In the genomic region with DNA sequence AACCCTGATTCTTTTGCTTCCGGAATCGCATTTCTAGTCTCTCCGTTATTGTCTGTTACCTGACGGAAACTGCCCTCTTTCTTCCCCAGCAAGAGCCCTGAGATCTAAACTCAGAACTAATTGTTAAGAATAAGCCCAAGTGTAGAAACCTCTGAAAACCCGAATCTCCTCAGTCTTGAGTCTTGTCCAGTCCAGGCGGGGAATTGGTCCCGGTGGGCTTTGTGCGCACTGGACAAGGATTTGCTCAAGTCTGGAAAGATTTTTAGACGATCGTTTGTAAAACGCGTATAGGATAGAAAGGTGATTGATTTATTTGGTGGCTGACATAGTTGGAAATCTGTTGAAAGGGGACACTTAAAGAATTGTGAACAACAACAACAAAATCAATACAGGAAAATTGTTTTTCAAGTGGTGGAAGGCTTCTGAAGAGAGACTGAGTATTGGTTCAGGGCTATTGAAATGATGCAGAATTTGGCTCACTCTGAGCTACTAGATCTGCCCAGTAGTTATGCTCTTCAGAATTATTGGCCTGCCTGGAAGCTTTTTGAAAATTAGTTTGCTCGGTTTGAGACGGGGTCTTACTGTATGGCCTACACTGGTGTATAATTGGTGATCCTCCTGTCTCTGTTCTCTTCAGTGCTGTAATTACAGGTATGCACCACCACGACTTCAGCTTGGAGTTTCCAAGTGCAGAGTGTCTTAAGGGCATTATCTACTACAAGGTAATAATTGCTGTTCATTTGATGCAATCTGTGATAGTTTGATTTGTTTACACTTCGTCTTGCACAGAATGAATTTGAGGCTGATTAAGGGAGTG, we compare ENCODE assay signal across 8 mouse cellular contexts. TPM values are rescaled to one million over a fixed set of nuclear protein-coding genes. Genes with fewer than 3 reads are reported as not detected.
DNase-seq lines count a peak whose midpoint lies in the region; ATAC-seq and TF ChIP-seq lines count a peak whose summit lies in the region.

No protein-coding gene starts in this region.

- peak overlapping the region; percentile 70 for H3K4me3 ChIP-seq in kidney, postnatal 0 days (replicated peaks; ENCODE audit: low read depth, low read length)
- peak overlapping the region; percentile 71 for H3K4me3 ChIP-seq in forebrain, postnatal 0 days (ENCODE audit: low read depth, low read length)
- H3K4me3 ChIP-seq in liver, postnatal 0 days (ENCODE audit: low read depth, low read length): peak overlapping the region; percentile 72

- ATAC-seq in kidney, postnatal 0 days (replicated peaks; ENCODE audit: low FRiP score, low read depth): no peak
- ATAC-seq in forebrain, postnatal 0 days: peak; percentile 28; the same call in 1 of the 2 replicates
- no peak; the same call in 1 of the 2 replicates for ATAC-seq in liver, postnatal 0 days

- H3K9me3 ChIP-seq in kidney, postnatal 0 days (replicated peaks; ENCODE audit: low read length): no peaks in the 10 kb centered on the region
- no peaks in the 10 kb centered on the region for H3K9me3 ChIP-seq in forebrain, postnatal 0 days (ENCODE audit: low read length)
- H3K9me3 ChIP-seq in liver, postnatal 0 days (ENCODE audit: low read length): no peaks in the 10 kb centered on the region

- peak; percentile 46 for DNase-seq in kidney, postnatal 0 days (ENCODE audit: low spot score)
- DNase-seq in kidney, postnatal 25 days: no peak
- DNase-seq in R1 (ENCODE audit: low read depth, low spot score): peak; percentile 56
- DNase-seq in forebrain, postnatal 0 days: peak; percentile 22
- DNase-seq in liver, postnatal 0 days: no peak
- no peak for DNase-seq in right cerebral cortex, postnatal 14 days
- DNase-seq in spleen, postnatal 14 days (ENCODE audit: low spot score in 2 of 2): no peak
- DNase-seq in urinary bladder, postnatal 25 days (ENCODE audit: low spot score): no peak

- peak overlapping the region; percentile 75 for H3K4me2 ChIP-seq in kidney, postnatal 0 days (ENCODE audit: low read length)
- peak overlapping the region; percentile 57 for H3K4me2 ChIP-seq in forebrain, postnatal 0 days (ENCODE audit: low read depth)
- peak overlapping the region; percentile 67 for H3K4me2 ChIP-seq in liver, postnatal 0 days (ENCODE audit: low read depth, low read length)

- H3K36me3 ChIP-seq in kidney, postnatal 0 days (ENCODE audit: insufficient read depth, low read length): 0 out of 2 replicates have a peak, but pooled peaks cover 3% of the 10 kb centered on the region
- peaks cover 7% of the 10 kb centered on the region; the same call in 1 of the 2 replicates for H3K36me3 ChIP-seq in forebrain, postnatal 0 days (ENCODE audit: insufficient read depth)
- H3K36me3 ChIP-seq in liver, postnatal 0 days (replicated peaks; ENCODE audit: insufficient read depth, low read length): peaks cover 5% of the 10 kb centered on the region; the same call in 1 of the 2 replicates

- no peak for TF ChIP-seq CTCF in kidney, postnatal 0 days (IDR thresholded peaks at IDR 0.05; ENCODE audit: low read depth)
- TF ChIP-seq CTCF in forebrain, postnatal 0 days (IDR thresholded peaks at IDR 0.05; ENCODE audit: low read depth): no peak
- no peak for TF ChIP-seq CTCF in liver, postnatal 0 days (IDR thresholded peaks at IDR 0.05; ENCODE audit: low read depth)

- no peak for TF ChIP-seq EP300 in liver, postnatal 0 days (IDR thresholded peaks at IDR 0.05; ENCODE audit: low read depth)

- WGBS in kidney, postnatal 0 days: 3% methylated on average over 16 of the region's 16 CpGs
- WGBS in forebrain, postnatal 0 days: 6% methylated on average over 16 of the region's 16 CpGs
- 6% methylated on average over 16 of the region's 16 CpGs for WGBS in liver, postnatal 0 days (ENCODE audit: insufficient replicate concordance)

- no peaks in the 10 kb centered on the region for H3K27me3 ChIP-seq in kidney, postnatal 0 days (ENCODE audit: insufficient read depth, low read length)
- H3K27me3 ChIP-seq in forebrain, postnatal 0 days (ENCODE audit: insufficient read depth, low read length): no peaks in the 10 kb centered on the region
- no peaks in the 10 kb centered on the region for H3K27me3 ChIP-seq in liver, postnatal 0 days (ENCODE audit: insufficient read depth, low read length)

- peak overlapping the region; percentile 64 for H3K9ac ChIP-seq in kidney, postnatal 0 days (ENCODE audit: low read depth, low read length)
- H3K9ac ChIP-seq in forebrain, postnatal 0 days: peak overlapping the region; percentile 72
- peak overlapping the region; percentile 79 for H3K9ac ChIP-seq in liver, postnatal 0 days (replicated peaks)

- peak overlapping the region; percentile 90 for H3K27ac ChIP-seq in kidney, postnatal 0 days
- H3K27ac ChIP-seq in forebrain, postnatal 0 days (ENCODE audit: low read depth, low read length): peak overlapping the region; percentile 93
- peak overlapping the region; percentile 92 for H3K27ac ChIP-seq in liver, postnatal 0 days (ENCODE audit: low read depth)

- H3K4me1 ChIP-seq in kidney, postnatal 0 days (replicated peaks; ENCODE audit: insufficient read depth, low read length): no peaks in the 10 kb centered on the region
- H3K4me1 ChIP-seq in forebrain, postnatal 0 days (ENCODE audit: insufficient read depth): peaks cover 11% of the 10 kb centered on the region
- H3K4me1 ChIP-seq in liver, postnatal 0 days (ENCODE audit: insufficient read depth): peaks cover 18% of the 10 kb centered on the region

RNA-seq across cellular contexts. Expression of a gene that starts 0.7 kb away (rescaled TPM):
- 45.3 and 49.6 TPM in 2 replicates for polyA plus RNA-seq in kidney, postnatal 0 days (2015; fragmentation: Nextera tagmentation; extraction: Ambion mirVana)
- total RNA-seq in forebrain, postnatal 0 days (2014; rRNA removed): 27.9 and 32.9 TPM in 2 replicates
- polyA plus RNA-seq in forebrain, postnatal 0 days (2015; fragmentation: Nextera tagmentation; extraction: Ambion mirVana): 60.4 TPM in 2 replicates
- polyA plus RNA-seq in liver, postnatal 0 days (2015; fragmentation: Nextera tagmentation; extraction: Ambion mirVana): 10.3 and 12.3 TPM in 2 replicates

RNA-seq across cellular contexts. Expression of a gene that starts 32.5 kb away (rescaled TPM):
- 17.2 and 17.8 TPM in 2 replicates for polyA plus RNA-seq in kidney, postnatal 0 days (2015; fragmentation: Nextera tagmentation; extraction: Ambion mirVana)
- total RNA-seq in forebrain, postnatal 0 days (2014; rRNA removed): 45.3 and 59.6 TPM in 2 replicates
- polyA plus RNA-seq in forebrain, postnatal 0 days (2015; fragmentation: Nextera tagmentation; extraction: Ambion mirVana): 8.4 and 11.2 TPM in 2 replicates
- 3.5 and 4.2 TPM in 2 replicates for polyA plus RNA-seq in liver, postnatal 0 days (2015; fragmentation: Nextera tagmentation; extraction: Ambion mirVana)

RNA-seq across cellular contexts. Expression of a gene that starts 38.1 kb away (rescaled TPM):
- 13.2 and 16.8 TPM in 2 replicates for polyA plus RNA-seq in kidney, postnatal 0 days (2015; fragmentation: Nextera tagmentation; extraction: Ambion mirVana)
- total RNA-seq in forebrain, postnatal 0 days (2014; rRNA removed): 13.6 and 13.8 TPM in 2 replicates
- polyA plus RNA-seq in forebrain, postnatal 0 days (2015; fragmentation: Nextera tagmentation; extraction: Ambion mirVana): 6.0 and 10.7 TPM in 2 replicates
- 3.8 and 6.5 TPM in 2 replicates for polyA plus RNA-seq in liver, postnatal 0 days (2015; fragmentation: Nextera tagmentation; extraction: Ambion mirVana)

RNA-seq across cellular contexts. Expression of a gene that starts 43.5 kb away (rescaled TPM):
- 240 and 262 TPM in 2 replicates for polyA plus RNA-seq in kidney, postnatal 0 days (2015; fragmentation: Nextera tagmentation; extraction: Ambion mirVana)
- 47.0 and 51.7 TPM in 2 replicates for total RNA-seq in forebrain, postnatal 0 days (2014; rRNA removed)
- polyA plus RNA-seq in forebrain, postnatal 0 days (2015; fragmentation: Nextera tagmentation; extraction: Ambion mirVana): 255 and 265 TPM in 2 replicates
- 197 and 222 TPM in 2 replicates for polyA plus RNA-seq in liver, postnatal 0 days (2015; fragmentation: Nextera tagmentation; extraction: Ambion mirVana)

RNA-seq across cellular contexts. Expression of a gene that starts 54.4 kb away (rescaled TPM):
- 13.0 and 13.1 TPM in 2 replicates for polyA plus RNA-seq in kidney, postnatal 0 days (2015; fragmentation: Nextera tagmentation; extraction: Ambion mirVana)
- total RNA-seq in forebrain, postnatal 0 days (2014; rRNA removed): 56.8 and 57.0 TPM in 2 replicates
- polyA plus RNA-seq in forebrain, postnatal 0 days (2015; fragmentation: Nextera tagmentation; extraction: Ambion mirVana): 11.1 and 16.4 TPM in 2 replicates
- polyA plus RNA-seq in liver, postnatal 0 days (2015; fragmentation: Nextera tagmentation; extraction: Ambion mirVana): 3.0 and 3.8 TPM in 2 replicates

Comparison
In these comparisons a context has a peak if more than half of its experiments do, and no peak if none do; other contexts are left out.
1. DNase-seq: peak in kidney, postnatal 0 days (single experiment), R1 (single experiment) and forebrain, postnatal 0 days (single experiment); none in kidney, postnatal 25 days (0 of 2), liver, postnatal 0 days (single experiment), right cerebral cortex, postnatal 14 days (single experiment), spleen, postnatal 14 days (0 of 2) and urinary bladder, postnatal 25 days (single experiment).
2. Peak in every context shown above with its lines, with median percentiles within 50 percentile points of each other: H3K27ac ChIP-seq, H3K4me2 ChIP-seq, H3K4me3 ChIP-seq and H3K9ac ChIP-seq.